Mouse (Mus musculus) MEL (cell line): ENCODE results near the gene Gm37240. TPM values are rescaled to one million over a fixed set of nuclear protein-coding genes. Genes with fewer than 3 reads are reported as not detected.

Source experiments
- DNase-seq: peaks from one replicate; pipeline ENCODE4 v3.0.0; 2011; ENCODE audit warnings: low read depth, low spot score
- H3K27ac ChIP-seq: 2 replicates; pipeline ENCODE4 v1.5.1; 2012; ENCODE audit warnings: low read depth, mild to moderate bottlenecking, control low read depth, low read length, moderate library complexity; ENCODE audit not compliant: control insufficient read depth
- H3K27me3 ChIP-seq, 2 experiments: fragments of 150-350 bp in 1 of 2; sonication (generic) in 1 of 2; 2 replicates each; pipeline ENCODE4 v1.6.1; 2012; ENCODE audit warnings: low read length in 2 of 2, mild to moderate bottlenecking in 2 of 2, improper control_type of control experiment in 1 of 2, moderate library complexity in 1 of 2; ENCODE audit not compliant: insufficient read depth in 2 of 2, control insufficient read depth in 1 of 2
- H3K36me3 ChIP-seq, 2 experiments: 2 replicates each; pipeline ENCODE4 v1.6.1; 2012 to 2014; ENCODE audit warnings: low read length in 2 of 2, improper control_type of control experiment in 1 of 2, inconsistent platforms in 1 of 2, mild to moderate bottlenecking in 1 of 2; ENCODE audit not compliant: insufficient read depth in 2 of 2, control insufficient read depth in 1 of 2
- H3K4me1 ChIP-seq, 2 experiments: fragments of 150-350 bp in 1 of 2; sonication (generic) in 1 of 2; 2 replicates each; pipeline ENCODE4 v1.6.1; 2012; ENCODE audit warnings: low read length in 2 of 2, improper control_type of control experiment in 1 of 2, mild to moderate bottlenecking in 1 of 2; ENCODE audit not compliant: insufficient read depth in 2 of 2, control insufficient read depth in 1 of 2
- H3K4me3 ChIP-seq, 2 experiments: fragments of 150-350 bp in 1 of 2; sonication (generic) in 1 of 2; 2 replicates each; pipeline ENCODE4 v1.5.1; 2012; ENCODE audit warnings: low read depth in 2 of 2, low read length in 2 of 2, mild to moderate bottlenecking in 2 of 2, moderate library complexity in 2 of 2, control low read depth in 1 of 2, improper control_type of control experiment in 1 of 2; ENCODE audit not compliant: control insufficient read depth in 1 of 2, insufficient read depth in 1 of 2
- H3K79me2 ChIP-seq: 2 replicates; pipeline ENCODE4 v1.6.1; 2012; ENCODE audit warnings: mild to moderate bottlenecking, low read length, moderate library complexity; ENCODE audit not compliant: control insufficient read depth, poor library complexity, insufficient read depth
- H3K9ac ChIP-seq: 2 replicates; pipeline ENCODE4 v1.6.1; 2012; ENCODE audit warnings: low read depth, mild to moderate bottlenecking, control low read depth, low read length, moderate library complexity; ENCODE audit not compliant: control insufficient read depth, poor library complexity, severe bottlenecking
- H3K9me3 ChIP-seq: fragments of 150-350 bp; sonication (generic); replicated peaks from 2 replicates; pipeline ENCODE4 v1.6.1; 2012; ENCODE audit warnings: mild to moderate bottlenecking, low read length, improper control_type of control experiment, moderate library complexity; ENCODE audit not compliant: insufficient read depth
- BHLHE40 ChIP-seq: IDR thresholded peaks from 2 replicates; pipeline ENCODE4 v1.6.1; 2012; ENCODE audit warnings: low read depth, mild to moderate bottlenecking, inconsistent platforms, low read length, improper control_type of control experiment, borderline replicate concordance
- CHD2 ChIP-seq: IDR thresholded peaks from 2 replicates; pipeline ENCODE4 v1.6.1; 2011; ENCODE audit warnings: low read length, improper control_type of control experiment
- CTCF ChIP-seq, 3 experiments: IDR thresholded peaks in 2 of 3; conservative IDR thresholded peaks in 1 of 3; 2 replicates each; pipeline ENCODE4 v1.5.1; 2011 to 2012; ENCODE audit warnings: low read length in 3 of 3, low read depth in 2 of 3, mild to moderate bottlenecking in 2 of 3, improper control_type of control experiment in 1 of 3, inconsistent platforms in 1 of 3, mixed read lengths in 1 of 3, moderate library complexity in 1 of 3; ENCODE audit not compliant: control insufficient read depth in 1 of 3, insufficient read depth in 1 of 3, poor library complexity in 1 of 3, severe bottlenecking in 1 of 3
- E2F4 ChIP-seq: IDR thresholded peaks from 2 replicates; pipeline ENCODE4 v1.6.1; 2011; ENCODE audit warnings: low read depth, low read length, improper control_type of control experiment, borderline replicate concordance
- ELF1 ChIP-seq: IDR thresholded peaks from 2 replicates; pipeline ENCODE4 v1.6.1; 2014; ENCODE audit warnings: low read depth, mild to moderate bottlenecking, inconsistent platforms, low read length, improper control_type of control experiment, moderate library complexity
- EP300 ChIP-seq, 2 experiments: IDR thresholded peaks; 2 replicates each; pipeline ENCODE4 v1.6.1; 2011; ENCODE audit warnings: improper control_type of control experiment in 2 of 2, low read length in 2 of 2, low read depth in 1 of 2, mild to moderate bottlenecking in 1 of 2
- ETS1 ChIP-seq: IDR thresholded peaks from 2 replicates; pipeline ENCODE4 v1.6.1; 2012; ENCODE audit warnings: low read depth, mild to moderate bottlenecking, inconsistent platforms, low read length, improper control_type of control experiment, moderate library complexity
- GABPA ChIP-seq: IDR thresholded peaks from 2 replicates; pipeline ENCODE4 v1.6.1; 2012; ENCODE audit warnings: low read depth, mild to moderate bottlenecking, inconsistent platforms, low read length, improper control_type of control experiment, moderate library complexity
- HCFC1 ChIP-seq: IDR thresholded peaks from 2 replicates; pipeline ENCODE4 v1.6.1; 2012; ENCODE audit warnings: low read depth, mild to moderate bottlenecking, inconsistent platforms, low read length, improper control_type of control experiment, moderate library complexity
- JUND ChIP-seq: IDR thresholded peaks from 2 replicates; pipeline ENCODE4 v1.6.1; 2011; ENCODE audit warnings: low read depth, mild to moderate bottlenecking, improper control_type of control experiment, low read length
- KAT2A ChIP-seq: conservative IDR thresholded peaks from 2 replicates; pipeline ENCODE4 v1.6.1; 2012; ENCODE audit warnings: low read depth, low read length, improper control_type of control experiment, inconsistent platforms
- MAFK ChIP-seq: IDR thresholded peaks from 2 replicates; pipeline ENCODE4 v1.6.1; 2011; ENCODE audit warnings: low read depth, mild to moderate bottlenecking, low read length, improper control_type of control experiment, borderline replicate concordance
- MAX ChIP-seq: IDR thresholded peaks from 2 replicates; pipeline ENCODE4 v1.6.1; 2011; ENCODE audit warnings: low read length, improper control_type of control experiment
- MAZ ChIP-seq: IDR thresholded peaks from 2 replicates; pipeline ENCODE4 v1.6.1; 2012; ENCODE audit warnings: low read depth, mild to moderate bottlenecking, inconsistent platforms, low read length, improper control_type of control experiment
- MEF2A ChIP-seq: IDR thresholded peaks from 2 replicates; pipeline ENCODE4 v1.6.1; 2014; ENCODE audit warnings: low read depth, mild to moderate bottlenecking, inconsistent platforms, low read length, improper control_type of control experiment; ENCODE audit not compliant: poor library complexity, insufficient replicate concordance, severe bottlenecking; ENCODE audit errors: extremely low read depth
- MXI1 ChIP-seq: IDR thresholded peaks from 2 replicates; pipeline ENCODE4 v1.6.1; 2011; ENCODE audit warnings: mild to moderate bottlenecking, low read depth, low read length, improper control_type of control experiment
- MYB ChIP-seq: IDR thresholded peaks from 2 replicates; pipeline ENCODE4 v1.6.1; 2011; ENCODE audit warnings: mild to moderate bottlenecking, low read depth, low read length, improper control_type of control experiment
- MYC ChIP-seq: IDR thresholded peaks from 2 replicates; pipeline ENCODE4 v1.6.1; 2011; ENCODE audit warnings: low read depth, mild to moderate bottlenecking, low read length, improper control_type of control experiment, moderate library complexity
- NELFE ChIP-seq: IDR thresholded peaks from 2 replicates; pipeline ENCODE4 v1.6.1; 2011; ENCODE audit warnings: low read depth, low read length, improper control_type of control experiment
- NRF1 ChIP-seq: IDR thresholded peaks from 2 replicates; pipeline ENCODE4 v1.6.1; 2014; ENCODE audit warnings: low read depth, mild to moderate bottlenecking, inconsistent platforms, low read length, improper control_type of control experiment, moderate library complexity; ENCODE audit not compliant: poor library complexity, insufficient read depth, severe bottlenecking
- POLR2A ChIP-seq, 2 experiments: IDR thresholded peaks; 2 replicates each; pipeline ENCODE4 v1.6.1; 2011 to 2012; ENCODE audit warnings: low read length in 2 of 2, mild to moderate bottlenecking in 2 of 2, control low read depth in 1 of 2, improper control_type of control experiment in 1 of 2, low read depth in 1 of 2, moderate library complexity in 1 of 2; ENCODE audit not compliant: control insufficient read depth in 1 of 2, insufficient read depth in 1 of 2, poor library complexity in 1 of 2
- POLR2AphosphoS2 ChIP-seq: IDR thresholded peaks from 2 replicates; pipeline ENCODE4 v1.6.1; 2011; ENCODE audit warnings: low read length, improper control_type of control experiment
- POLR2AphosphoS5 ChIP-seq: IDR thresholded peaks from 2 replicates; pipeline ENCODE4 v1.6.1; 2012; ENCODE audit warnings: low read depth, borderline replicate concordance, mild to moderate bottlenecking, inconsistent platforms, low read length, moderate library complexity, mixed read lengths
- RAD21 ChIP-seq: IDR thresholded peaks from 2 replicates; pipeline ENCODE4 v1.6.1; 2011; ENCODE audit warnings: mild to moderate bottlenecking, low read depth, low read length, improper control_type of control experiment
- RCOR1 ChIP-seq: IDR thresholded peaks from 2 replicates; pipeline ENCODE4 v1.6.1; 2012; ENCODE audit warnings: low read depth, mild to moderate bottlenecking, inconsistent platforms, low read length, improper control_type of control experiment
- SMC3 ChIP-seq: IDR thresholded peaks from 2 replicates; pipeline ENCODE4 v1.6.1; 2011; ENCODE audit warnings: low read depth, low read length, improper control_type of control experiment
- TAL1 ChIP-seq: IDR thresholded peaks from 2 replicates; pipeline ENCODE4 v1.6.1; 2012; ENCODE audit warnings: mild to moderate bottlenecking, inconsistent platforms, low read length, moderate library complexity, mixed read lengths
- TBP ChIP-seq: IDR thresholded peaks from 2 replicates; pipeline ENCODE4 v1.8.0; 2011; ENCODE audit warnings: low read depth, low read length, improper control_type of control experiment
- TCF12 ChIP-seq: IDR thresholded peaks from 2 replicates; pipeline ENCODE4 v1.6.1; 2014; ENCODE audit warnings: low read depth, mild to moderate bottlenecking, inconsistent platforms, low read length, improper control_type of control experiment, moderate library complexity
- UBTF ChIP-seq: IDR thresholded peaks from 2 replicates; pipeline ENCODE4 v1.6.1; 2012; ENCODE audit warnings: low read depth, mild to moderate bottlenecking, inconsistent platforms, low read length, improper control_type of control experiment, moderate library complexity, borderline replicate concordance; ENCODE audit not compliant: insufficient read depth
- USF1 ChIP-seq: IDR thresholded peaks from 2 replicates; pipeline ENCODE4 v1.6.1; 2014; ENCODE audit warnings: low read depth, mild to moderate bottlenecking, inconsistent platforms, low read length, improper control_type of control experiment, moderate library complexity
- USF2 ChIP-seq, 2 experiments: IDR thresholded peaks; 2 replicates each; pipeline ENCODE4 v1.6.1; 2011 to 2012; ENCODE audit warnings: improper control_type of control experiment in 2 of 2, low read length in 2 of 2, borderline replicate concordance in 1 of 2, inconsistent platforms in 1 of 2, low read depth in 1 of 2, mild to moderate bottlenecking in 1 of 2; ENCODE audit not compliant: insufficient read depth in 1 of 2
- ZC3H11A ChIP-seq: IDR thresholded peaks from 2 replicates; pipeline ENCODE4 v1.6.1; 2012; ENCODE audit warnings: low read depth, mild to moderate bottlenecking, inconsistent platforms, low read length, improper control_type of control experiment
- ZMIZ1 ChIP-seq: IDR thresholded peaks from 2 replicates; pipeline ENCODE4 v1.6.1; 2012; ENCODE audit warnings: low read depth, mild to moderate bottlenecking, inconsistent platforms, low read length, improper control_type of control experiment, moderate library complexity
- ZNF384 ChIP-seq: IDR thresholded peaks from 2 replicates; pipeline ENCODE4 v1.6.1; 2012; ENCODE audit warnings: low read depth, mild to moderate bottlenecking, inconsistent platforms, low read length, improper control_type of control experiment
- polyA plus RNA-seq, 2 experiments: library from polyadenylated mRNA; stranded (reverse) in 1 of 2; unstranded in 1 of 2; fragments of >175 nt in 1 of 2; fragments of >200 nt in 1 of 2; gene quantifications; 2 replicates each; pipeline versions ENCODE4 v1.2.1 to v1.2.4; 2012; ENCODE audit warnings: low replicate concordance in 2 of 2, low read depth in 1 of 2; ENCODE audit not compliant: insufficient read length in 2 of 2, insufficient read depth in 1 of 2, missing spikeins in 1 of 2
- total RNA-seq: library from RNA; depleted of rRNA; stranded (reverse); fragments of 300-350 nt; gene quantifications from 2 replicates; pipeline ENCODE4 v1.2.3, GENCODE M21; 2012

The Gm37240 gene
- total and polyA plus RNA-seq, 3 experiments, result 0.04 TPM; not detected in 2

GRCm38 (mm10) chr3:84703083-84703810 is 1184.1 kb downstream of the Gm37240 start:
- Histone ChIP-seq H3K9ac (peak overlapping the region; percentile 42), H3K27me3 (no peaks in the 10 kb centered on the region), H3K79me2 (no peaks in the 10 kb centered on the region), H3K4me1 (peaks cover 17 to 28% of the 10 kb centered on the region in 2 experiments), H3K9me3 (no peaks in the 10 kb centered on the region), H3K27ac (peak overlapping the region; percentile 91), H3K4me3 (peak overlapping the region; percentile 34 to 35), H3K36me3 (peaks cover 0 to 30% of the 10 kb centered on the region in 2 experiments; a peak in 2 of 4 replicates)
- DNase-seq, result peak; percentile 87
- TF ChIP-seq USF2 (IDR thresholded peaks at IDR 0.05; ENCODE audit: borderline replicate concordance in 1 of 2, insufficient read depth in 1 of 2, low read depth in 1 of 2, low read length in 2 of 2) (no peak), TBP (peak; percentile 64), RCOR1 (no peak), ELF1 (no peak), POLR2AphosphoS2 (no peak), POLR2AphosphoS5 (no peak), NELFE (peak; percentile 46), ZMIZ1 (no peak), GABPA (no peak), CTCF (IDR thresholded peaks at IDR 0.05 in 2 of 3, conservative IDR thresholded peaks at IDR 0.05 in 1 of 3; ENCODE audit: control insufficient read depth in 1 of 3, insufficient read depth in 1 of 3, low read depth in 2 of 3, low read length in 3 of 3, poor library complexity in 1 of 3, severe bottlenecking in 1 of 3) (no peak), KAT2A (no peak), CHD2 (no peak), MEF2A (no peak), NRF1 (no peak), MYB (peak; percentile 63; the same call in 1 of the 2 replicates), SMC3 (0 out of 2 replicates have a peak, but pooled peaks have one; percentile 4), TAL1 (peak; percentile 23), ZNF384 (no peak), JUND (0 out of 2 replicates have a peak, but pooled peaks have one; percentile 38), POLR2A (IDR thresholded peaks at IDR 0.05; ENCODE audit: control insufficient read depth in 1 of 2, insufficient read depth in 1 of 2, low read depth in 1 of 2, low read length in 2 of 2, poor library complexity in 1 of 2) (peak in 1 of 2 experiments; percentile 54; a peak in 1 of 4 replicates), UBTF (no peak), BHLHE40 (no peak), ETS1 (peak; percentile 70; the same call in 1 of the 2 replicates), MXI1 (no peak), USF1 (no peak), TCF12 (peak; percentile 61; the same call in 1 of the 2 replicates), RAD21 (peak; percentile 2; the same call in 1 of the 2 replicates), E2F4 (no peak), HCFC1 (no peak), MAZ (peak; percentile 23; the same call in 1 of the 2 replicates), MAX (0 out of 2 replicates have a peak, but pooled peaks have one; percentile 25), MAFK (no peak), EP300 (IDR thresholded peaks at IDR 0.05; ENCODE audit: low read depth in 1 of 2, low read length in 2 of 2) (peak; percentile 50 to 80; a peak in 3 of 4 replicates), ZC3H11A (no peak), MYC (peak; percentile 40; the same call in 1 of the 2 replicates)
